Mouse (Mus musculus): ENCODE measurements around the gene Gm16181. TPM values are rescaled to one million over a fixed set of nuclear protein-coding genes. Genes with fewer than 3 reads are reported as not detected.

The Gm16181 gene
- polyA plus RNA-seq, 1 experiment from 2014 or later = 0.60 TPM

Small RNA genes within 50 kb of the gene (microRNA-seq; reads per million reads assigned to microRNA genes)
- gene Mir6973a = not detected
- gene Mir6974 = not detected
- 2.1 reads per million, percentile 5 among the genes with 10 or more reads in this experiment for gene Mir6975
- gene Mir8094 = 0.52 reads per million

Other genes with a start within 250 kb of the Gm16181 start
- 3.7 and 4.4 TPM in 2 replicates for gene Hspa1a, start 248.7 kb upstream of the Gm16181 start, polyA plus RNA-seq (2015; fragmentation: Nextera tagmentation; extraction: Ambion mirVana)
- gene Hspa1l, start 248.1 kb upstream of the Gm16181 start, polyA plus RNA-seq (2015; fragmentation: Nextera tagmentation; extraction: Ambion mirVana) = 0.49 and 0.81 TPM in 2 replicates
- 196 and 200 TPM in 2 replicates for gene Lsm2, start 239.0 kb upstream of the Gm16181 start, polyA plus RNA-seq (2015; fragmentation: Nextera tagmentation; extraction: Ambion mirVana)
- 102 and 110 TPM in 2 replicates for gene Vars, start 219.8 kb upstream of the Gm16181 start, polyA plus RNA-seq (2015; fragmentation: Nextera tagmentation; extraction: Ambion mirVana)
- gene Vwa7, start 204.3 kb upstream of the Gm16181 start, polyA plus RNA-seq (2015; fragmentation: Nextera tagmentation; extraction: Ambion mirVana) = 0.17 TPM in 2 replicates
- 7.2 and 8.2 TPM in 2 replicates for gene Sapcd1, start 192.8 kb upstream of the Gm16181 start, polyA plus RNA-seq (2015; fragmentation: Nextera tagmentation; extraction: Ambion mirVana)
- gene Msh5, start 174.1 kb upstream of the Gm16181 start, polyA plus RNA-seq (2015; fragmentation: Nextera tagmentation; extraction: Ambion mirVana) = 2.6 and 4.6 TPM in 2 replicates
- 247 and 266 TPM in 2 replicates for gene Clic1, start 170.9 kb upstream of the Gm16181 start, polyA plus RNA-seq (2015; fragmentation: Nextera tagmentation; extraction: Ambion mirVana)
- 423 and 428 TPM in 2 replicates for gene Ddah2, start 161.8 kb upstream of the Gm16181 start, polyA plus RNA-seq (2015; fragmentation: Nextera tagmentation; extraction: Ambion mirVana)
- 0.15 TPM in 1 of 2 replicates, not detected in the other for gene Ly6g6c, start 155.4 kb upstream of the Gm16181 start, polyA plus RNA-seq (2015; fragmentation: Nextera tagmentation; extraction: Ambion mirVana)
- 0.29 and 0.71 TPM in 2 replicates for gene Mpig6b, start 154.7 kb upstream of the Gm16181 start, polyA plus RNA-seq (2015; fragmentation: Nextera tagmentation; extraction: Ambion mirVana)
- 2.0 and 3.4 TPM in 2 replicates for gene Ly6g6e, start 143.9 kb upstream of the Gm16181 start, polyA plus RNA-seq (2015; fragmentation: Nextera tagmentation; extraction: Ambion mirVana)
- 0.57 and 0.65 TPM in 2 replicates for gene Ly6g6d, start 142.8 kb upstream of the Gm16181 start, polyA plus RNA-seq (2015; fragmentation: Nextera tagmentation; extraction: Ambion mirVana)
- 0.17 and 0.28 TPM in 2 replicates for gene Ly6g6f, start 135.2 kb upstream of the Gm16181 start, polyA plus RNA-seq (2015; fragmentation: Nextera tagmentation; extraction: Ambion mirVana)
- gene Abhd16a, start 131.6 kb upstream of the Gm16181 start, polyA plus RNA-seq (2015; fragmentation: Nextera tagmentation; extraction: Ambion mirVana) = 93.1 and 94.9 TPM in 2 replicates
- gene Ly6g5c, start 112.6 kb upstream of the Gm16181 start, polyA plus RNA-seq (2015; fragmentation: Nextera tagmentation; extraction: Ambion mirVana) = not detected in 2 replicates
- gene Ly6g5b, start 105.4 kb upstream of the Gm16181 start, polyA plus RNA-seq (2015; fragmentation: Nextera tagmentation; extraction: Ambion mirVana) = 0.91 and 1.1 TPM in 2 replicates
- 21.3 and 21.9 TPM in 2 replicates for gene Gpank1, start 99.4 kb upstream of the Gm16181 start, polyA plus RNA-seq (2015; fragmentation: Nextera tagmentation; extraction: Ambion mirVana)
- 279 and 284 TPM in 2 replicates for gene Csnk2b, start 98.8 kb upstream of the Gm16181 start, polyA plus RNA-seq (2015; fragmentation: Nextera tagmentation; extraction: Ambion mirVana)
- gene D17H6S53E, start 94.5 kb upstream of the Gm16181 start, polyA plus RNA-seq (2015; fragmentation: Nextera tagmentation; extraction: Ambion mirVana) = 11.7 and 13.4 TPM in 2 replicates
- gene Apom, start 88.8 kb upstream of the Gm16181 start, polyA plus RNA-seq (2015; fragmentation: Nextera tagmentation; extraction: Ambion mirVana) = 3.2 TPM in 1 of 2 replicates, not detected in the other
- gene Bag6, start 85.7 kb upstream of the Gm16181 start, polyA plus RNA-seq (2015; fragmentation: Nextera tagmentation; extraction: Ambion mirVana) = 66.7 and 67.2 TPM in 2 replicates
- gene Prrc2a, start 55.9 kb upstream of the Gm16181 start, polyA plus RNA-seq (2015; fragmentation: Nextera tagmentation; extraction: Ambion mirVana) = 217 and 227 TPM in 2 replicates
- 9.0 and 10.2 TPM in 2 replicates for gene Aif1, start 44.8 kb upstream of the Gm16181 start, polyA plus RNA-seq (2015; fragmentation: Nextera tagmentation; extraction: Ambion mirVana)
- gene Lst1, start 32.4 kb upstream of the Gm16181 start, polyA plus RNA-seq (2015; fragmentation: Nextera tagmentation; extraction: Ambion mirVana) = 10.1 and 12.1 TPM in 2 replicates
- 0.99 and 1.3 TPM in 2 replicates for gene Ltb, start 26.4 kb upstream of the Gm16181 start, polyA plus RNA-seq (2015; fragmentation: Nextera tagmentation; extraction: Ambion mirVana)
- gene Tnf, start 18.8 kb upstream of the Gm16181 start, polyA plus RNA-seq (2015; fragmentation: Nextera tagmentation; extraction: Ambion mirVana) = 0.27 and 0.36 TPM in 2 replicates
- gene Lta, start 15.5 kb upstream of the Gm16181 start, polyA plus RNA-seq (2015; fragmentation: Nextera tagmentation; extraction: Ambion mirVana) = not detected in 2 replicates
- 4.2 and 5.3 TPM in 2 replicates for gene Atp6v1g2, start 12.8 kb downstream of the Gm16181 start, polyA plus RNA-seq (2015; fragmentation: Nextera tagmentation; extraction: Ambion mirVana)
- 11.3 and 12.2 TPM in 2 replicates for gene Nfkbil1, start 15.0 kb downstream of the Gm16181 start, polyA plus RNA-seq (2015; fragmentation: Nextera tagmentation; extraction: Ambion mirVana)
- 552 and 562 TPM in 2 replicates for gene Ddx39b, start 20.9 kb downstream of the Gm16181 start, polyA plus RNA-seq (2015; fragmentation: Nextera tagmentation; extraction: Ambion mirVana)
- gene H2-D1, start 41.9 kb downstream of the Gm16181 start, polyA plus RNA-seq (2015; fragmentation: Nextera tagmentation; extraction: Ambion mirVana) = 29.1 and 30.8 TPM in 2 replicates
- 0.09 and 0.31 TPM in 2 replicates for gene H2-Q1, start 99.6 kb downstream of the Gm16181 start, polyA plus RNA-seq (2015; fragmentation: Nextera tagmentation; extraction: Ambion mirVana)
- gene H2-Q2, start 121.4 kb downstream of the Gm16181 start, polyA plus RNA-seq (2015; fragmentation: Nextera tagmentation; extraction: Ambion mirVana) = 0.69 and 0.89 TPM in 2 replicates
- 4.6 and 5.1 TPM in 2 replicates for gene H2-Q4, start 158.8 kb downstream of the Gm16181 start, polyA plus RNA-seq (2015; fragmentation: Nextera tagmentation; extraction: Ambion mirVana)
- 1.0 and 1.6 TPM in 2 replicates for gene H2-Q6, start 204.0 kb downstream of the Gm16181 start, polyA plus RNA-seq (2015; fragmentation: Nextera tagmentation; extraction: Ambion mirVana)
- gene H2-Q7, start 218.3 kb downstream of the Gm16181 start, polyA plus RNA-seq (2015; fragmentation: Nextera tagmentation; extraction: Ambion mirVana) = 9.4 TPM in 2 replicates
- gene H2-Q10, start 249.3 kb downstream of the Gm16181 start, polyA plus RNA-seq (2015; fragmentation: Nextera tagmentation; extraction: Ambion mirVana) = 0.32 and 1.1 TPM in 2 replicates